In genomic region chr8:106052510-106053089, GRCm38 (mm10) we compare ENCODE assay signal across 18 mouse cellular contexts. TPM values are rescaled to one million over a fixed set of nuclear protein-coding genes. Genes with fewer than 3 reads are reported as not detected.
A peak's percentile ranks its signal among the peaks of the same experiment; 100 is the strongest.
DNase-seq lines count a peak whose midpoint lies in the region; ATAC-seq and TF ChIP-seq lines count a peak whose summit lies in the region.
"Had no signal": no experiment of that assay in that cellular context is flagged by ENCODE, and none has a peak within 500 bp of the region (broad histone marks: within the 10 kb centered on the region; RNA-seq: fewer than 3 reads in every experiment).

No protein-coding gene starts in this region.

- H3K9me3 ChIP-seq in CH12.LX (replicated peaks; ENCODE audit: low read length) = no peaks in the 10 kb centered on the region
- no peaks in the 10 kb centered on the region for H3K9me3 ChIP-seq in intestine, postnatal 0 days (ENCODE audit: control insufficient read depth)
- H3K9me3 ChIP-seq: embryonic facial prominence, embryonic 12.5 days; forebrain, embryonic 13.5 days; heart, embryonic 15.5 days; limb, embryonic 13.5 days had no signal

- peak overlapping the region; percentile 60 to 90 (median 74) for H3K4me3 ChIP-seq in CH12.LX (replicated peaks in 1 of 3; ENCODE audit: low read depth in 2 of 3, low read length in 2 of 3, poor library complexity in 1 of 3)
- no peak overlapping the region for H3K4me3 ChIP-seq in intestine, postnatal 0 days (ENCODE audit: low read depth, low read length)
- H3K4me3 ChIP-seq in thymus, adult 2 months (ENCODE audit: control insufficient read depth, insufficient read depth, low read length) = no peak overlapping the region
- H3K4me3 ChIP-seq: embryonic facial prominence, embryonic 12.5 days; forebrain, embryonic 13.5 days; gastrocnemius, adult 2 months; heart, embryonic 15.5 days; limb, embryonic 13.5 days had no signal

- H3K9ac ChIP-seq in CH12.LX (ENCODE audit: insufficient read depth, low read depth) = peak overlapping the region; percentile 96
- no peak overlapping the region for H3K9ac ChIP-seq in intestine, postnatal 0 days (ENCODE audit: low read depth, low read length)
- H3K9ac ChIP-seq: embryonic facial prominence, embryonic 12.5 days; forebrain, embryonic 13.5 days; heart, embryonic 15.5 days; limb, embryonic 13.5 days had no signal

- peak; percentile 92 for TF ChIP-seq EP300 in CH12.LX (IDR thresholded peaks at IDR 0.05; ENCODE audit: low read length)

- H3K36me3 ChIP-seq in CH12.LX (replicated peaks in 1 of 2; ENCODE audit: control insufficient read depth in 1 of 2, insufficient read depth in 1 of 2, low read length in 1 of 2) = peaks cover 13 to 50% of the 10 kb centered on the region in 2 experiments
- peaks cover 8% of the 10 kb centered on the region; the same call in 1 of the 2 replicates for H3K36me3 ChIP-seq in intestine, postnatal 0 days (ENCODE audit: control insufficient read depth, insufficient read depth)
- H3K36me3 ChIP-seq in thymus, adult 2 months (ENCODE audit: control insufficient read depth, insufficient read depth, low read length) = no peaks in the 10 kb centered on the region
- H3K36me3 ChIP-seq: heart, embryonic 15.5 days had no signal

- peaks cover 19 to 54% of the 10 kb centered on the region in 2 experiments for H3K4me1 ChIP-seq in CH12.LX (ENCODE audit: control insufficient read depth in 1 of 2, insufficient read depth in 2 of 2)
- H3K4me1 ChIP-seq in intestine, postnatal 0 days (replicated peaks; ENCODE audit: control insufficient read depth, insufficient read depth, low read length) = peaks cover 10% of the 10 kb centered on the region
- peaks cover 59% of the 10 kb centered on the region for H3K4me1 ChIP-seq in thymus, adult 2 months (replicated peaks; ENCODE audit: control insufficient read depth, insufficient read depth, low read length)
- H3K4me1 ChIP-seq: embryonic facial prominence, embryonic 12.5 days; forebrain, embryonic 13.5 days; heart, embryonic 15.5 days; limb, embryonic 13.5 days had no signal

- no peaks in the 10 kb centered on the region for H3K27me3 ChIP-seq in CH12.LX (replicated peaks)
- no peaks in the 10 kb centered on the region for H3K27me3 ChIP-seq in intestine, postnatal 0 days (replicated peaks; ENCODE audit: control insufficient read depth, insufficient read depth, low read length)
- no peaks in the 10 kb centered on the region for H3K27me3 ChIP-seq in thymus, adult 2 months (ENCODE audit: control insufficient read depth, insufficient read depth, low read length)
- H3K27me3 ChIP-seq: embryonic facial prominence, embryonic 12.5 days; forebrain, embryonic 13.5 days; heart, embryonic 15.5 days; limb, embryonic 13.5 days had no signal

- H3K4me2 ChIP-seq in CH12.LX (ENCODE audit: insufficient read depth, low read depth, poor library complexity, severe bottlenecking) = peak overlapping the region; percentile 90; the same call in 1 of the 2 replicates
- H3K4me2 ChIP-seq in intestine, postnatal 0 days (replicated peaks; ENCODE audit: low read depth) = no peak overlapping the region
- H3K4me2 ChIP-seq: embryonic facial prominence, embryonic 12.5 days; forebrain, embryonic 13.5 days; heart, embryonic 15.5 days; limb, embryonic 13.5 days had no signal

- dilution Hi-C loops in CH12.LX (cut with MboI; ENCODE audit: extremely low pct_ligation_motif_present, extremely low pct_unique_long_range_greater_than_20kb, low sequenced_read_pairs) = no loop called here

- WGBS in intestine, postnatal 0 days = 55% methylated on average over 9 of the region's 9 CpGs
- 45% methylated on average over 9 of the region's 9 CpGs for WGBS in thymus, adult 2 months

- no peak for ATAC-seq in intestine, postnatal 0 days
- ATAC-seq in erythroblast, adult 5-6 weeks (replicated peaks; ENCODE audit: low FRiP score, poor library complexity, severe bottlenecking) = no peak
- ATAC-seq: forebrain, embryonic 13.5 days had no signal

- TF ChIP-seq RAD21 in CH12.LX (IDR thresholded peaks at IDR 0.05; ENCODE audit: low read depth, low read length) = no peak

- no peak for TF ChIP-seq CTCF in CH12.LX (conservative IDR thresholded peaks at IDR 0.05 in 1 of 2, IDR thresholded peaks at IDR 0.05 in 1 of 2; ENCODE audit: low read depth in 2 of 2, low read length in 2 of 2)
- peak; percentile 7; the same call in 1 of the 2 replicates for TF ChIP-seq CTCF in intestine, postnatal 0 days (IDR thresholded peaks at IDR 0.05; ENCODE audit: low read depth)
- no peak for TF ChIP-seq CTCF in thymus, adult 2 months (IDR thresholded peaks at IDR 0.05; ENCODE audit: borderline replicate concordance, control insufficient read depth, extremely low read depth, insufficient read depth, low read length, poor library complexity)

- DNase-seq in layer of hippocampus, adult 9-11 months = peak; percentile 52
- DNase-seq in layer of hippocampus, adult 18-20 months (ENCODE audit: low spot score in 2 of 2) = no peak
- peak; percentile 98 for DNase-seq in CH12.LX (ENCODE audit: extremely low read depth)
- DNase-seq in thymus, adult 2 months = peak; percentile 47
- no peak for DNase-seq in adrenal gland, adult 18-20 months (ENCODE audit: low spot score in 2 of 2)
- no peak for DNase-seq in adrenal gland, adult (ENCODE audit: inconsistent age in 2 of 2, low spot score in 1 of 2)
- DNase-seq: cerebellum, adult 9-11 months; gastrocnemius, adult 2 months; midbrain, embryonic 14.5 days; right cerebral cortex, postnatal 25 days had no signal

- H3K27ac ChIP-seq in CH12.LX (ENCODE audit: insufficient read depth, low read depth) = peak overlapping the region; percentile 95
- H3K27ac ChIP-seq in intestine, postnatal 0 days (ENCODE audit: low read depth, low read length) = peak overlapping the region; percentile 80
- peak overlapping the region; percentile 94 for H3K27ac ChIP-seq in thymus, adult 2 months (ENCODE audit: control insufficient read depth, insufficient read depth, low read length)
- H3K27ac ChIP-seq: embryonic facial prominence, embryonic 12.5 days; forebrain, embryonic 13.5 days; heart, embryonic 15.5 days; limb, embryonic 13.5 days had no signal

- TF ChIP-seq POLR2A in CH12.LX (IDR thresholded peaks at IDR 0.05; ENCODE audit: low read depth, low read length) = peak; percentile 62
- no peak for TF ChIP-seq POLR2A in thymus, adult 2 months (IDR thresholded peaks at IDR 0.05; ENCODE audit: control insufficient read depth, extremely low read depth, insufficient read depth, low read length, poor library complexity)

- peaks cover 51% of the 10 kb centered on the region for H3K79me2 ChIP-seq in CH12.LX (replicated peaks; ENCODE audit: control insufficient read depth, extremely low read depth, insufficient read depth, poor library complexity, severe bottlenecking)

- in situ Hi-C loops in CH12.LX (cut with MboI; ENCODE audit: low pct_ligation_motif_present, low pct_unique_long_range_greater_than_20kb, low sequenced_read_pairs) = no loop called here

TF ChIP-seq in CH12.LX, 34 proteins besides CTCF, POLR2A, EP300 and RAD21 (continues in another document):
- TF ChIP-seq USF2 (conservative IDR thresholded peaks at IDR 0.05; ENCODE audit: low read depth, low read length) (peak; percentile 69), POLR2AphosphoS2 (IDR thresholded peaks at IDR 0.05; ENCODE audit: low read depth, low read length) (no peak), ZMIZ1 (IDR thresholded peaks at IDR 0.05; ENCODE audit: low read depth, low read length) (peak; percentile 84), USF1 (IDR thresholded peaks at IDR 0.05; ENCODE audit: low read depth, low read length) (peak; percentile 87), PAX5 (IDR thresholded peaks at IDR 0.05; ENCODE audit: low read length) (no peak), NRF1 (IDR thresholded peaks at IDR 0.05; ENCODE audit: low read depth, low read length) (0 out of 2 replicates have a peak, but pooled peaks have one; percentile 31), JUND (conservative IDR thresholded peaks at IDR 0.05; ENCODE audit: low read depth, low read length) (peak; percentile 60), TBP (conservative IDR thresholded peaks at IDR 0.05; ENCODE audit: low read depth, low read length) (peak; percentile 78), ETS1 (conservative IDR thresholded peaks at IDR 0.05; ENCODE audit: low read depth, low read length) (peak; percentile 97), SIN3A (IDR thresholded peaks at IDR 0.05; ENCODE audit: low read length) (peak; percentile 99), ELF1 (IDR thresholded peaks at IDR 0.05; ENCODE audit: low read depth, low read length) (no peak), KAT2A (IDR thresholded peaks at IDR 0.05; ENCODE audit: insufficient replicate concordance, low read length) (peak; percentile 80; the same call in 1 of the 2 replicates)

RNA-seq across cellular contexts. Expression of gene Nfatc3, which starts 6.0 kb away (rescaled TPM):
- total RNA-seq in layer of hippocampus, adult 18-20 months (2021) = 10 to 100 TPM; 10.9 to 12.0 TPM
- 25.5 and 29.0 TPM in 2 replicates for total RNA-seq in CH12.LX (2012; rRNA removed)
- 32.9 and 37.8 TPM in 2 replicates for total RNA-seq in CH12.LX (2014; rRNA removed)
- 73.5 and 96.3 TPM in 2 replicates for polyA plus RNA-seq in CH12.LX (2012; ENCODE audit: insufficient read length, low read depth)
- 3.1 and 4.1 TPM in 2 replicates for polyA plus RNA-seq in intestine, postnatal 0 days (2015; fragmentation: Nextera tagmentation; extraction: Ambion mirVana)
- polyA plus RNA-seq in thymus, adult 2 months (2012; rRNA removed) = 161 and 186 TPM in 2 replicates
- total RNA-seq in erythroblast, adult 5-6 weeks (2015; ENCODE audit: low replicate concordance) = 52.2 and 56.7 TPM in 2 replicates
- total RNA-seq in erythroblast, adult 5-6 weeks (2017; ENCODE audit: low replicate concordance) = 24.5 and 32.7 TPM in 2 replicates
- total RNA-seq in adrenal gland, adult 18-20 months (2021) = 10 to 100 TPM; 34.5 to 50.9 TPM

RNA-seq across cellular contexts. Expression of gene Ddx28, which starts 40.9 kb away (rescaled TPM):
- total RNA-seq in layer of hippocampus, adult 18-20 months (2021) = 10 to 100 TPM; 14.3 to 15.4 TPM
- 19.8 and 23.3 TPM in 2 replicates for total RNA-seq in CH12.LX (2012; rRNA removed)
- 21.6 and 21.8 TPM in 2 replicates for total RNA-seq in CH12.LX (2014; rRNA removed)
- polyA plus RNA-seq in CH12.LX (2012; ENCODE audit: insufficient read length, low read depth) = 15.5 and 16.3 TPM in 2 replicates
- polyA plus RNA-seq in intestine, postnatal 0 days (2015; fragmentation: Nextera tagmentation; extraction: Ambion mirVana) = 7.5 and 8.5 TPM in 2 replicates
- 16.7 and 20.3 TPM in 2 replicates for polyA plus RNA-seq in thymus, adult 2 months (2012; rRNA removed)
- total RNA-seq in erythroblast, adult 5-6 weeks (2015; ENCODE audit: low replicate concordance) = 0.77 and 1.3 TPM in 2 replicates
- 1.9 and 6.6 TPM in 2 replicates for total RNA-seq in erythroblast, adult 5-6 weeks (2017; ENCODE audit: low replicate concordance)
- 10 to 100 TPM; 16.4 to 16.9 TPM for total RNA-seq in adrenal gland, adult 18-20 months (2021)

RNA-seq across cellular contexts. Expression of gene Dpep2nb, which starts 46.8 kb away (rescaled TPM):
- not detected for total RNA-seq in layer of hippocampus, adult 18-20 months (2021)
- total RNA-seq in CH12.LX (2012; rRNA removed) (not detected in 2 replicates), CH12.LX (2014; rRNA removed) (not detected in 2 replicates)
- not detected in 2 replicates for polyA plus RNA-seq in CH12.LX (2012; ENCODE audit: insufficient read length, low read depth)
- polyA plus RNA-seq in intestine, postnatal 0 days (2015; fragmentation: Nextera tagmentation; extraction: Ambion mirVana) = not detected in 2 replicates
- polyA plus RNA-seq in thymus, adult 2 months (2012; rRNA removed) = not detected in 2 replicates
- total RNA-seq in erythroblast, adult 5-6 weeks (2015; ENCODE audit: low replicate concordance) = not detected in 2 replicates
- not detected in 2 replicates for total RNA-seq in erythroblast, adult 5-6 weeks (2017; ENCODE audit: low replicate concordance)
- total RNA-seq in adrenal gland, adult 18-20 months (2021) = not detected
- total RNA-seq: gastrocnemius, adult 2 months; layer of hippocampus, postnatal 10 days had no signal
- polyA plus RNA-seq: embryonic facial prominence, embryonic 12.5 days; forebrain, embryonic 13.5 days; heart, embryonic 15.5 days; limb, embryonic 13.5 days; lung, embryonic 16.5 days; midbrain, embryonic 14.5 days had no signal

Comparison
In these comparisons a context has a peak if more than half of its experiments do, and no peak if none do; other contexts are left out.
1. DNase-seq: peak in layer of hippocampus, adult 9-11 months (single experiment), CH12.LX (single experiment) and thymus, adult 2 months (single experiment); none in layer of hippocampus, adult 18-20 months (0 of 2), adrenal gland, adult 18-20 months (0 of 2) and adrenal gland, adult (0 of 2).
2. H3K4me3 ChIP-seq: peak in CH12.LX (3 of 3); none in intestine, postnatal 0 days (single experiment) and thymus, adult 2 months (single experiment).
3. Peak in every context shown above with its lines, with median percentiles within 50 percentile points of each other: H3K27ac ChIP-seq.